ENCODE assay signal across 8 mouse cellular contexts in the genomic region with DNA sequence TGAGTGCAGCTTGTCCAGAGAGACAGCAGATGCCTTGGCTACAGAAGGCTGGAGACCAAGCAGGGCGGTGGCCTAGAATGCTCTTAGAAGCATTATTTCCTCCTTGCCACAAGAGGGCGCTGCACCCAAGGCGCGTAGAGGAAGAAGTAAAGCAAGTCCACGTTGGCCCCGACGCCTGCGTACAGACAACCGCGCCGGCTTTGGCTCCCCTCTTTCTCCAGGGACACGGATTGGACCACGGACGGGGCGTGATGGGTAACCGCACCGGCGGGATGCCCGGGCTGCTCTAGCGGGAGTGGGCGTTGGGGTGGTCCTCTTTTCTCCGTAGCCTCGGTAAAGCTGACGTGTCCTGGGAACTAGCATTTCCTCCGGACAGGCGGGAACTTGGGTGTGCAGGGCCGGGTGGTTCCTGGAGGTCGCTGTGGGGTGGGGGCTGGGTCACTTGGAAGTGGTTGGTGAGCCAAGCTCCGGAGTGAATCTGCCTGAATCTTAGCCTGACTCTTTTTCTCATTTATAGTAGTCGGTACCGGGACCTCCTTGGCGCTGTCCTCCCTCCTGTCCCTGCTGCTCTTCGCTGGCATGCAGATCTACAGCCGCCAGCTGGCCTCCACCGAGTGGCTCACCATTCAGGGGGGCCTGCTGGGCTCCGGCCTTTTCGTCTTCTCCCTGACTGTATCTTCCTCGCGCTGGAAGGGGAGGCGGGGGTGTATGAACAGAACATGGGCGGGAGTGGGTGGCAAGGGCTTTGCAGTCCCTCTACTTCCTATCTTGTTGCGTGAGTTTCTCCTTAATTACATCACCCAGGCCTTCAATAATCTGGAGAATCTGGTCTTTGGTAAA. TPM values are rescaled to one million over a fixed set of nuclear protein-coding genes. Genes with fewer than 3 reads are reported as not detected.
DNase-seq lines count a peak whose midpoint lies in the region; ATAC-seq and TF ChIP-seq lines count a peak whose summit lies in the region.

A gene (minus strand): TSS at position 49 of the 840 bp plus-strand sequence.

- TF ChIP-seq CTCF in liver, embryonic 14.5 days (IDR thresholded peaks at IDR 0.05; ENCODE audit: low read depth): peak; percentile 99

- peak within 1 kb of the TSS; percentile 99 for H3K4me3 ChIP-seq in brown adipose tissue, adult 24 weeks (ENCODE audit: insufficient read depth, low read depth, low read length)
- H3K4me3 ChIP-seq in heart, embryonic 13.5 days: peak within 1 kb of the TSS; percentile 78
- H3K4me3 ChIP-seq in liver, embryonic 14.5 days (ENCODE audit: insufficient read depth in 1 of 2, low read depth in 2 of 2, low read length in 2 of 2): peak within 1 kb of the TSS; percentile 74 to 75
- H3K4me3 ChIP-seq in stomach, embryonic 15.5 days (replicated peaks): peak within 1 kb of the TSS; percentile 71

- peaks cover 27% of the 10 kb centered on the region for H3K36me3 ChIP-seq in heart, embryonic 13.5 days
- no peaks in the 10 kb centered on the region for H3K36me3 ChIP-seq in liver, embryonic 14.5 days (replicated peaks; ENCODE audit: control insufficient read depth, insufficient read depth, low read depth)
- H3K36me3 ChIP-seq in stomach, embryonic 15.5 days: peaks cover 9% of the 10 kb centered on the region; the same call in 1 of the 2 replicates

- peak within 1 kb of the TSS; percentile 91 for H3K4me2 ChIP-seq in heart, embryonic 13.5 days
- peak within 1 kb of the TSS; percentile 90 for H3K4me2 ChIP-seq in liver, embryonic 14.5 days (ENCODE audit: low read depth)
- peak within 1 kb of the TSS; percentile 81 for H3K4me2 ChIP-seq in stomach, embryonic 15.5 days

- H3K27me3 ChIP-seq in heart, embryonic 13.5 days (replicated peaks): peaks cover 30% of the 10 kb centered on the region
- H3K27me3 ChIP-seq in liver, embryonic 14.5 days (ENCODE audit: control insufficient read depth, insufficient read depth, low read length): peaks cover 20% of the 10 kb centered on the region
- H3K27me3 ChIP-seq in stomach, embryonic 15.5 days (replicated peaks): no peaks in the 10 kb centered on the region

- no peaks in the 10 kb centered on the region for H3K9me3 ChIP-seq in heart, embryonic 13.5 days
- no peaks in the 10 kb centered on the region for H3K9me3 ChIP-seq in liver, embryonic 14.5 days (ENCODE audit: control insufficient read depth, low read length)
- no peaks in the 10 kb centered on the region for H3K9me3 ChIP-seq in stomach, embryonic 15.5 days

- no peak for TF ChIP-seq EP300 in liver, embryonic 14.5 days (IDR thresholded peaks at IDR 0.05; ENCODE audit: low read depth)

- under 1% methylated on average over 42 of the region's 42 CpGs for WGBS in heart, embryonic 13.5 days
- WGBS in liver, embryonic 14.5 days (ENCODE audit: insufficient replicate concordance): under 1% methylated on average over 42 of the region's 42 CpGs
- WGBS in stomach, embryonic 15.5 days: under 1% methylated on average over 42 of the region's 42 CpGs

- no peaks in the 10 kb centered on the region for H3K4me1 ChIP-seq in brown adipose tissue, adult 24 weeks (ENCODE audit: control insufficient read depth, insufficient read depth, insufficient read length, low read length)
- peaks cover 48% of the 10 kb centered on the region for H3K4me1 ChIP-seq in heart, embryonic 13.5 days
- H3K4me1 ChIP-seq in liver, embryonic 14.5 days (replicated peaks; ENCODE audit: control insufficient read depth in 2 of 2, insufficient read depth in 2 of 2, low read length in 1 of 2): peaks cover 9 to 12% of the 10 kb centered on the region in 2 experiments
- peaks cover 44% of the 10 kb centered on the region for H3K4me1 ChIP-seq in stomach, embryonic 15.5 days

- H3K27ac ChIP-seq in brown adipose tissue, adult 24 weeks (replicated peaks; ENCODE audit: low read depth, low read length): peak within 1 kb of the TSS; percentile 91
- H3K27ac ChIP-seq in heart, embryonic 13.5 days (replicated peaks): peak within 1 kb of the TSS; percentile 82
- H3K27ac ChIP-seq in liver, embryonic 14.5 days: no peak within 1 kb of the TSS
- H3K27ac ChIP-seq in stomach, embryonic 15.5 days: peak within 1 kb of the TSS; percentile 67

- ATAC-seq in erythroid progenitor cell, adult 5-6 weeks (replicated peaks; ENCODE audit: low FRiP score, poor library complexity, severe bottlenecking): peak; percentile 87
- peak; percentile 56 for ATAC-seq in heart, embryonic 13.5 days (ENCODE audit: extremely low read depth, insufficient number of reproducible peaks, low FRiP score, low TSS enrichment)
- ATAC-seq in liver, embryonic 14.5 days (ENCODE audit: insufficient read depth): peak; percentile 71
- peak; percentile 63 for ATAC-seq in stomach, embryonic 15.5 days (ENCODE audit: insufficient read depth, low FRiP score, low read depth)

- DNase-seq in CD8-positive naive resting alpha-beta T cell, adult 2 months (ENCODE audit: low read depth in 2 of 2, low spot score in 2 of 2): peak; percentile 77 to 80
- DNase-seq in kidney, postnatal 10 days: peak; percentile 93
- peak; percentile 79 to 80 (median 80) for DNase-seq in liver, embryonic 14.5 days (ENCODE audit: low read depth in 3 of 3, low spot score in 3 of 3)
- DNase-seq in neural tube, embryonic 10.5 days (ENCODE audit: extremely low spot score, low spot score): peak; percentile 94

- H3K9ac ChIP-seq in heart, embryonic 13.5 days: peak within 1 kb of the TSS; percentile 92
- peak within 1 kb of the TSS; percentile 73 for H3K9ac ChIP-seq in liver, embryonic 14.5 days (replicated peaks)
- peak within 1 kb of the TSS; percentile 75 for H3K9ac ChIP-seq in stomach, embryonic 15.5 days

RNA-seq across cellular contexts. Expression of the gene that starts here (rescaled TPM):
- not detected in 2 replicates for polyA plus RNA-seq in brown adipose tissue, adult 24 weeks (2012; ENCODE audit: insufficient read depth, insufficient read length, missing spikeins)
- 1.3 TPM in 1 of 2 replicates, not detected in the other for total RNA-seq in erythroid progenitor cell, adult 5-6 weeks (2015; ENCODE audit: low replicate concordance)
- total RNA-seq in erythroid progenitor cell, adult 5-6 weeks (2017; ENCODE audit: low replicate concordance): not detected in 2 replicates
- polyA plus RNA-seq in heart, embryonic 13.5 days (2015; fragmentation: Nextera tagmentation; extraction: Ambion mirVana): 0.70 and 0.76 TPM in 2 replicates
- 0.29 and 0.41 TPM in 2 replicates for polyA plus RNA-seq in liver, embryonic 14.5 days (2012; rRNA removed)
- polyA plus RNA-seq in liver, embryonic 14.5 days (2014; fragmentation: Nextera tagmentation; extraction: Ambion mirVana): 0.05 TPM in 1 of 2 replicates, not detected in the other
- polyA plus RNA-seq in stomach, embryonic 15.5 days (2015; fragmentation: Nextera tagmentation; extraction: Ambion mirVana): 4.6 and 5.9 TPM in 2 replicates

Comparison
In these comparisons a context has a peak if more than half of its experiments do, and no peak if none do; other contexts are left out.
1. Peak in ATAC-seq, H3K4me3 ChIP-seq, H3K27ac ChIP-seq, H3K9ac ChIP-seq and H3K4me2 ChIP-seq in heart, embryonic 13.5 days; RNA of the gene not detected or under 1 TPM.
2. Peak in DNase-seq, ATAC-seq, H3K4me3 ChIP-seq, H3K9ac ChIP-seq and H3K4me2 ChIP-seq in liver, embryonic 14.5 days; RNA of the gene not detected or under 1 TPM.